8 mouse cellular contexts compared by ENCODE assay signal in the genomic region with DNA sequence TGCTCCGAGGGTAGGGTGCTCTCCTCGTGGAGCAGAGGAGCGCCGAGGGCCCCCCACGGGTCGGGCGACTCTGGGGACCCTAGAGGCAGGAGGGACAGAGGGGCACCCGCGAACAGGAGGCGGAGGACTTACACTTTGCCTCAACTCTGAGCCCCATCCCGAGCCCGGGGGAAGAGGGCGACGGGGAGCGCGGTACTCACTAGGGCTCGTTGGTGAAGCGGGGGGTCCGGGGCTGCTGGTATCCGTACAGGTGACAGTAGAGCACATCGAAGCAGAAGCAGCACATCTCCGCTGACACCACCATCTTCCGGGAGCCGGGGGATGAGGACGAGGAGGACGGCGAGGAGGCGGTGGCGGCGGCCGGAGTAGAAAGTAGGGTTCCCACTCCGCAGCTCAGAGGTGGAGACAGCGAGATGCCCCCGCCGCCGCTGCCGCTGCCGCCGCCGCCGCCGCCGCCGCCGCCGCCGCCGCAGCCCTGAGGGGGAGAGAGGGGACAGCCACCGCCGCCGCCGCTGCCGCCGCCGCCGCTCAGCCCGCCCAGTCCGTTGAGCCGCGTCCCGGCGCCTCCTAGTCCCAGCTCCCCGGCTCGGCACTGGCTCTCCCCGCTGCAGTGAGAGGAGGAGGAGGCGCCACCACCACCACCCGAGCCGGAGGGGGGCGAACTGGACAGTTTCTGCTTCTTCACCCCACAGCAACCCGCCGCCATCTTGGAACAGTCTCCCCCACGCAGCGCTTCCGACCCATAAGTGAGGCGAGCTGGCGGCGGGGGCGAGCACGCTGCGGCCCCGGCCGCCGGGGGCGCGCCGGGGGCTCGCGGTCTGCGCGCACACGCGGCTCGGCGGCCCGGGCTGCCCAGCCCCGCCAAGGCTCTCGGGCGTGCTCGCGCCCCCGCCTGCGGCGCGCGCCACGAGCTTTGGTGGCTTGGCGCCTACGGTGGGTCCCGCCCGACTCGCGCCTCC. TPM values are rescaled to one million over a fixed set of nuclear protein-coding genes. Genes with fewer than 3 reads are reported as not detected.
DNase-seq lines count a peak whose midpoint lies in the region; ATAC-seq lines count a peak whose summit lies in the region.

Gene Ammecr1 (minus strand): TSS at position 721 of the 959 bp plus-strand sequence.

- peak; percentile 86 for ATAC-seq in inflammation-experienced regulatory T-cells, adult 6 months

- intact Hi-C loops in left cerebral cortex, postnatal 25 days (cut with DNase I): loop anchor here (5.0 kb wide), 1 partner anchor 144 kb away; no protein-coding TSS in a partner anchor

- peak; percentile 63 to 64 for DNase-seq in adrenal gland, adult 18-20 months (ENCODE audit: low spot score in 2 of 2)
- DNase-seq in embryo, embryonic 10 days (ENCODE audit: low spot score): peak; percentile 83
- peak; percentile 62 for DNase-seq in gastrocnemius, postnatal 10 days
- DNase-seq in left cerebral cortex, postnatal 25 days (ENCODE audit: low spot score in 2 of 2): peak; percentile 56 to 57
- peak; percentile 80 for DNase-seq in mesoderm, embryonic 11.5 days (ENCODE audit: low read depth, low spot score)
- peak; percentile 32 to 42 for DNase-seq in right cerebral cortex, postnatal 36 days (ENCODE audit: low spot score in 2 of 2)
- DNase-seq in yolk sac, embryonic 10.5 days (ENCODE audit: low spot score): peak; percentile 74

RNA-seq across cellular contexts. Expression of gene Ammecr1, which starts in this region (rescaled TPM):
- 10 to 100 TPM in 1 of 2 experiments, 1 to 10 TPM in 1; 8.7 to 12.2 TPM for total RNA-seq in adrenal gland, adult 18-20 months (2021)
- total RNA-seq in gastrocnemius, postnatal 10 days (2021): 10 to 100 TPM; 11.0 to 12.9 TPM
- 1 to 10 TPM; 7.7 to 8.7 (median 8.6) TPM for polyA plus RNA-seq in inflammation-experienced regulatory T-cells, adult 6 months (2017; shearing (Covaris generic))
- total RNA-seq in left cerebral cortex, postnatal 25 days (2021): 1 to 10 TPM; 2.9 to 3.1 TPM

Comparison
In these comparisons a context has a peak if more than half of its experiments do, and no peak if none do; other contexts are left out.
1. Peak in every context shown above with its lines: DNase-seq and ATAC-seq.